Mouse (Mus musculus) stomach, postnatal 0 days (tissue): ENCODE data around the gene Slc10a4. TPM values are rescaled to one million over a fixed set of nuclear protein-coding genes. Genes with fewer than 3 reads are reported as not detected.

Source experiments
- ATAC-seq: fragments of 200-750 bp; cut with Nextera tagmentation; 2 replicates; pipeline ENCODE4 v1.8.0; 2017; ENCODE audit not compliant: low FRiP score, low TSS enrichment
- DNase-seq: peaks from one replicate; pipeline ENCODE4 v3.0.0-alpha.2; 2016; ENCODE audit warnings: low spot score
- H3K27ac ChIP-seq: fragments of 300-500 bp; sonication (generic); replicated peaks from 2 replicates; pipeline ENCODE4 v1.5.1; 2014; ENCODE audit warnings: mild to moderate bottlenecking, control low read depth
- H3K27me3 ChIP-seq: fragments of 300-500 bp; sonication (generic); 2 replicates; pipeline ENCODE4 v1.6.1; 2014; ENCODE audit warnings: low read length; ENCODE audit not compliant: control insufficient read depth, insufficient read depth
- H3K36me3 ChIP-seq: fragments of 300-500 bp; sonication (generic); 2 replicates; pipeline ENCODE4 v1.6.1; 2014; ENCODE audit warnings: low read length, mixed read lengths; ENCODE audit not compliant: control insufficient read depth, insufficient read depth
- H3K4me1 ChIP-seq: fragments of 300-500 bp; sonication (generic); replicated peaks from 2 replicates; pipeline ENCODE4 v1.6.1; 2014; ENCODE audit warnings: antibody characterized with exemption; ENCODE audit not compliant: control insufficient read depth, insufficient read depth
- H3K4me2 ChIP-seq: fragments of 300-500 bp; sonication (generic); replicated peaks from 2 replicates; pipeline ENCODE4 v1.6.1; 2014; ENCODE audit warnings: low read depth, mild to moderate bottlenecking, control low read depth, moderate library complexity
- H3K4me3 ChIP-seq: fragments of 300-500 bp; sonication (generic); 2 replicates; pipeline ENCODE4 v1.5.1; 2014; ENCODE audit warnings: low read depth, low read length, control low read depth
- H3K9ac ChIP-seq: fragments of 300-500 bp; sonication (generic); 2 replicates; pipeline ENCODE4 v1.6.1; 2014; ENCODE audit warnings: mild to moderate bottlenecking, low read length, control low read depth, mixed read lengths
- H3K9me3 ChIP-seq: fragments of 300-500 bp; sonication (generic); 2 replicates; pipeline ENCODE4 v1.6.1; 2016; ENCODE audit warnings: low read length; ENCODE audit not compliant: control insufficient read depth
- CTCF ChIP-seq: IDR thresholded peaks from 2 replicates; pipeline ENCODE4 v1.5.1; 2016; ENCODE audit warnings: antibody characterized with exemption, low read depth, mild to moderate bottlenecking, moderate library complexity
- EP300 ChIP-seq: optimal IDR thresholded peaks from 2 replicates; pipeline ENCODE3; 2016; ENCODE audit warnings: antibody characterized with exemption
- WGBS: fragments of 180-500 bp; shearing (Covaris S2); extraction: QIAGEN DNeasy Blood & Tissue Kit; methylation state at CpG from one replicate; pipeline ENCODE4 v1.1.7; 2014; 5-methylcytosine and 5-hydroxymethylcytosine counted together
- polyA plus RNA-seq: library from polyadenylated mRNA; unstranded; fragments of >200 nt; fragmentation: Nextera tagmentation; extraction: Ambion mirVana; gene quantifications from 2 replicates; pipeline ENCODE4 v1.2.1, GENCODE M21; 2015

The Slc10a4 gene
- polyA plus RNA-seq, 1 experiment from 2014 or later, result 3.9 TPM

- H3K9me3 ChIP-seq, result no peaks in the 10 kb centered on the region
- TF ChIP-seq EP300 (no peak), CTCF (no peak)
- H3K4me2 ChIP-seq, result no peak within 1 kb of the TSS
- no peak for ATAC-seq
- DNase-seq, result no peak
- H3K9ac ChIP-seq, result no peak within 1 kb of the TSS
- no peaks in the 10 kb centered on the region for H3K4me1 ChIP-seq
- H3K27me3 ChIP-seq, result no peaks in the 10 kb centered on the region
- WGBS, result 89% methylated on average over 7 of the region's 7 CpGs
- peaks cover under 1% of the 10 kb centered on the region; the same call in 1 of the 2 replicates for H3K36me3 ChIP-seq
- no peak within 1 kb of the TSS for H3K27ac ChIP-seq
- no peak within 1 kb of the TSS for H3K4me3 ChIP-seq
Observed at GRCm38 (mm10) chr5:72974602-72975001, 32.1 kb upstream of the Slc10a4 start, which contains the start of gene Gm10135. Gene Gm10135 (minus strand): TSS chr5:72974702.

- no peak for ATAC-seq
- 89% methylated on average over 6 of the region's 6 CpGs for WGBS
- TF ChIP-seq CTCF (no peak), EP300 (no peak)
Observed at GRCm38 (mm10) chr5:72975996-72976395, 30.7 kb upstream of the Slc10a4 start.

GRCm38 (mm10) chr5:72976539-72976938, 30.1 kb upstream of the Slc10a4 start:
- DNase-seq (no peak), ATAC-seq (no peak)
- Histone ChIP-seq H3K27me3 (no peaks in the 10 kb centered on the region), H3K4me2 (no peak overlapping the region), H3K4me3 (no peak overlapping the region), H3K36me3 (0 out of 2 replicates have a peak, but pooled peaks cover 2% of the 10 kb centered on the region), H3K27ac (no peak overlapping the region), H3K9ac (no peak overlapping the region), H3K9me3 (no peaks in the 10 kb centered on the region), H3K4me1 (no peaks in the 10 kb centered on the region)
- TF ChIP-seq CTCF, result no peak
- no peak for TF ChIP-seq EP300
- 72% methylated on average over 4 of the region's 4 CpGs for WGBS

More at GRCm38 (mm10) chr5:72975996-72976395, 30.7 kb upstream of the Slc10a4 start:
- no peak overlapping the region for H3K4me2 ChIP-seq
- no peak overlapping the region for H3K27ac ChIP-seq
- no peaks in the 10 kb centered on the region for H3K27me3 ChIP-seq
- no peaks in the 10 kb centered on the region for H3K9me3 ChIP-seq
- no peak for DNase-seq
- H3K36me3 ChIP-seq, result peaks cover 2% of the 10 kb centered on the region; the same call in 1 of the 2 replicates
- no peak overlapping the region for H3K9ac ChIP-seq
- H3K4me3 ChIP-seq, result no peak overlapping the region
- no peaks in the 10 kb centered on the region for H3K4me1 ChIP-seq

GRCm38 (mm10) chr5:72984091-72984490, 22.6 kb upstream of the Slc10a4 start:
- Histone ChIP-seq H3K9ac (no peak overlapping the region), H3K4me2 (no peak overlapping the region), H3K4me3 (no peak overlapping the region), H3K36me3 (0 out of 2 replicates have a peak, but pooled peaks cover 2% of the 10 kb centered on the region), H3K27me3 (no peaks in the 10 kb centered on the region), H3K9me3 (no peaks in the 10 kb centered on the region), H3K27ac (no peak overlapping the region), H3K4me1 (no peaks in the 10 kb centered on the region)
- WGBS, result 4% methylated on average over 2 of the region's 2 CpGs
- ATAC-seq (no peak), DNase-seq (no peak)
- TF ChIP-seq EP300, result no peak
- peak; percentile 92 for TF ChIP-seq CTCF

GRCm38 (mm10) chr5:72987786-72988185, 18.9 kb upstream of the Slc10a4 start:
- Histone ChIP-seq H3K27ac (no peak overlapping the region), H3K9ac (no peak overlapping the region), H3K4me2 (no peak overlapping the region), H3K9me3 (no peaks in the 10 kb centered on the region), H3K4me3 (no peak overlapping the region), H3K36me3 (no peaks in the 10 kb centered on the region), H3K4me1 (no peaks in the 10 kb centered on the region), H3K27me3 (no peaks in the 10 kb centered on the region)
- no peak for DNase-seq
- WGBS, result 77% methylated on average over 7 of the region's 7 CpGs
- no peak for ATAC-seq
- TF ChIP-seq EP300, result no peak
- no peak for TF ChIP-seq CTCF

GRCm38 (mm10) chr5:72989756-72990155, 16.9 kb upstream of the Slc10a4 start:
- no peaks in the 10 kb centered on the region for H3K36me3 ChIP-seq
- no peak overlapping the region for H3K27ac ChIP-seq
- 64% methylated on average over 8 of the region's 8 CpGs for WGBS
- no peaks in the 10 kb centered on the region for H3K9me3 ChIP-seq
- no peak for TF ChIP-seq CTCF
- no peak for TF ChIP-seq EP300
- no peak for DNase-seq
- H3K27me3 ChIP-seq, result no peaks in the 10 kb centered on the region
- ATAC-seq, result no peak
- no peaks in the 10 kb centered on the region for H3K4me1 ChIP-seq
- H3K4me2 ChIP-seq, result no peak overlapping the region
- H3K4me3 ChIP-seq, result no peak overlapping the region
- H3K9ac ChIP-seq, result no peak overlapping the region
